Mouse (Mus musculus): ENCODE data around the gene Gm21488.
"Not testable (repeated sequence)": the region's sequence is repeated elsewhere in the genome, so short reads cannot be mapped to it uniquely, and the experiment has no call there.

The Gm21488 gene

DNA sequence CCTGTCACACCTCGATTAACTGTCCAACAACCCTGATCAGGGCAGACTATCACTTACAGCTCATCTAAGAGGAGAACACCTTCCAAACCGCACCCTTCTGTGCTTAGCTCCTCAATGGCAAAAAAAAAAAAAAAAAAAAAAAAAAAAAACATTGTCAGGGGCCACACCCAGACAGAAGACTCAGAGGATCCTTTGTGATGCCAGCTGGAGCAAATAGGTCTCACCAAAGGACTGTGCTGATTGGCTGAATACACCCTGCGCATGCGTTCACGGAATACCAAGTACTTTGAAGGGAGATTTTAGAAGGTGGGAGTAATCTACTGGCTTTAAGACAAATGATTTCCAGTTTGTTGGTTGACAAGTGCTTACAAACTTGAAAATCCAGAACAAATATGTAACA is at the start of gene Gm21488:
Gene Gm21488 (minus strand): TSS at position 101 of the 400 bp plus-strand sequence.
- CTCF ChIA-PET, POLR2A ChIA-PET: not testable (repeated sequence)

Measured in embryonic stem cell, embryonic (primary cell).